Mouse (Mus musculus) CH12.LX (cell line): ENCODE measurements around the gene Mdfi. TPM values are rescaled to one million over a fixed set of nuclear protein-coding genes. Genes with fewer than 3 reads are reported as not detected.
A peak's percentile ranks its signal among the peaks of the same experiment; 100 is the strongest.

Source experiments
- DNase-seq: peaks from one replicate; pipeline ENCODE4 v3.0.0-alpha.2; 2013; ENCODE audit errors: extremely low read depth
- H3K27ac ChIP-seq: 2 replicates; pipeline ENCODE4 v1.5.1; 2012; ENCODE audit warnings: low read depth, mild to moderate bottlenecking, control low read depth, moderate library complexity; ENCODE audit not compliant: insufficient read depth
- H3K27me3 ChIP-seq: replicated peaks from 2 replicates; pipeline ENCODE3; 2012; ENCODE audit warnings: inconsistent platforms
- H3K36me3 ChIP-seq, 2 experiments: replicated peaks in 1 of 2; 2 replicates each; pipeline versions ENCODE3 to v1.6.1; 2012; ENCODE audit warnings: inconsistent platforms in 1 of 2, low read length in 1 of 2, mild to moderate bottlenecking in 1 of 2, mixed read lengths in 1 of 2, moderate library complexity in 1 of 2; ENCODE audit not compliant: control insufficient read depth in 1 of 2, insufficient read depth in 1 of 2
- H3K4me1 ChIP-seq, 2 experiments: 2 replicates each; pipeline ENCODE4 v1.6.1; 2012; ENCODE audit warnings: inconsistent platforms in 1 of 2, moderate library complexity in 1 of 2; ENCODE audit not compliant: insufficient read depth in 2 of 2, control insufficient read depth in 1 of 2
- H3K4me2 ChIP-seq: 2 replicates; pipeline ENCODE4 v1.6.1; 2012; ENCODE audit warnings: low read depth, mild to moderate bottlenecking, control low read depth; ENCODE audit not compliant: poor library complexity, insufficient read depth, severe bottlenecking
- H3K4me3 ChIP-seq, 3 experiments: fragments of 150-350 bp in 1 of 3; sonication (generic) in 1 of 3; replicated peaks in 1 of 3; 2 replicates each; pipeline versions ENCODE3 to v1.5.1; 2011 to 2012; ENCODE audit warnings: low read depth in 2 of 3, low read length in 2 of 3, mild to moderate bottlenecking in 2 of 3, moderate library complexity in 2 of 3, control low read depth in 1 of 3, improper control_type of control experiment in 1 of 3, inconsistent platforms in 1 of 3, mixed read lengths in 1 of 3; ENCODE audit not compliant: poor library complexity in 1 of 3
- H3K79me2 ChIP-seq: replicated peaks from 2 replicates; pipeline ENCODE4 v1.6.1; 2012; ENCODE audit warnings: mild to moderate bottlenecking, moderate library complexity; ENCODE audit not compliant: control insufficient read depth, poor library complexity, insufficient read depth, severe bottlenecking; ENCODE audit errors: extremely low read depth
- H3K9ac ChIP-seq: 2 replicates; pipeline ENCODE4 v1.6.1; 2012; ENCODE audit warnings: low read depth, mild to moderate bottlenecking, control low read depth, moderate library complexity; ENCODE audit not compliant: insufficient read depth
- H3K9me3 ChIP-seq: replicated peaks from 2 replicates; pipeline ENCODE3; 2012; ENCODE audit warnings: low read length, inconsistent platforms, mixed read lengths
- BHLHE40 ChIP-seq: IDR thresholded peaks from 2 replicates; pipeline ENCODE4 v1.6.1; 2011; ENCODE audit warnings: mild to moderate bottlenecking, low read depth, low read length, improper control_type of control experiment
- CHD1 ChIP-seq: IDR thresholded peaks from 2 replicates; pipeline ENCODE4 v1.6.1; 2012; ENCODE audit warnings: low read depth, low read length, improper control_type of control experiment, inconsistent platforms
- CHD2 ChIP-seq: IDR thresholded peaks from 2 replicates; pipeline ENCODE4 v1.6.1; 2011; ENCODE audit warnings: low read length, improper control_type of control experiment
- CTCF ChIP-seq, 2 experiments: IDR thresholded peaks in 1 of 2; conservative IDR thresholded peaks in 1 of 2; 2 replicates each; pipeline ENCODE4 v1.5.1; 2011 to 2012; ENCODE audit warnings: low read depth in 2 of 2, low read length in 2 of 2, improper control_type of control experiment in 1 of 2, inconsistent platforms in 1 of 2, mild to moderate bottlenecking in 1 of 2, moderate library complexity in 1 of 2
- ELF1 ChIP-seq: IDR thresholded peaks from 2 replicates; pipeline ENCODE4 v1.6.1; 2014; ENCODE audit warnings: low read depth, mild to moderate bottlenecking, inconsistent platforms, low read length, improper control_type of control experiment
- EP300 ChIP-seq: IDR thresholded peaks from 2 replicates; pipeline ENCODE4 v1.6.1; 2011; ENCODE audit warnings: low read length, improper control_type of control experiment
- ETS1 ChIP-seq: conservative IDR thresholded peaks from 2 replicates; pipeline ENCODE4 v1.6.1; 2012; ENCODE audit warnings: low read depth, mild to moderate bottlenecking, inconsistent platforms, low read length, improper control_type of control experiment, moderate library complexity
- GABPA ChIP-seq: IDR thresholded peaks from 2 replicates; pipeline ENCODE4 v1.6.1; 2012; ENCODE audit warnings: low read depth, low read length, improper control_type of control experiment, inconsistent platforms; ENCODE audit not compliant: insufficient replicate concordance
- HCFC1 ChIP-seq: IDR thresholded peaks from 2 replicates; pipeline ENCODE4 v1.6.1; 2012; ENCODE audit warnings: low read depth, mild to moderate bottlenecking, inconsistent platforms, low read length, improper control_type of control experiment
- IRF4 ChIP-seq: IDR thresholded peaks from 2 replicates; pipeline ENCODE4 v1.6.1; 2014; ENCODE audit warnings: low read depth, mild to moderate bottlenecking, inconsistent platforms, low read length, improper control_type of control experiment
- JUN ChIP-seq: IDR thresholded peaks from 2 replicates; pipeline ENCODE4 v1.6.1; 2011; ENCODE audit warnings: low read depth, mild to moderate bottlenecking, low read length, improper control_type of control experiment, moderate library complexity; ENCODE audit not compliant: insufficient read depth
- JUND ChIP-seq: conservative IDR thresholded peaks from 2 replicates; pipeline ENCODE4 v1.6.1; 2011; ENCODE audit warnings: low read depth, low read length, improper control_type of control experiment
- KAT2A ChIP-seq: IDR thresholded peaks from 2 replicates; pipeline ENCODE4 v1.6.1; 2012; ENCODE audit warnings: low read length, improper control_type of control experiment, inconsistent platforms; ENCODE audit not compliant: insufficient replicate concordance
- MAFK ChIP-seq: IDR thresholded peaks from 2 replicates; pipeline ENCODE4 v1.6.1; 2011; ENCODE audit warnings: low read length, improper control_type of control experiment; ENCODE audit not compliant: insufficient replicate concordance
- MAX ChIP-seq: IDR thresholded peaks from 2 replicates; pipeline ENCODE4 v1.6.1; 2011; ENCODE audit warnings: low read length, improper control_type of control experiment
- MAZ ChIP-seq: IDR thresholded peaks from 2 replicates; pipeline ENCODE4 v1.6.1; 2012; ENCODE audit warnings: low read depth, mild to moderate bottlenecking, inconsistent platforms, low read length, improper control_type of control experiment, moderate library complexity
- MEF2A ChIP-seq: IDR thresholded peaks from 2 replicates; pipeline ENCODE4 v1.6.1; 2014; ENCODE audit warnings: low read depth, mild to moderate bottlenecking, inconsistent platforms, low read length, improper control_type of control experiment, borderline replicate concordance
- MXI1 ChIP-seq: IDR thresholded peaks from 2 replicates; pipeline ENCODE4 v1.6.1; 2011; ENCODE audit warnings: mild to moderate bottlenecking, low read depth, low read length, improper control_type of control experiment
- MYC ChIP-seq: IDR thresholded peaks from 2 replicates; pipeline ENCODE4 v1.6.1; 2011; ENCODE audit warnings: low read depth, mild to moderate bottlenecking, improper control_type of control experiment, low read length
- NELFE ChIP-seq: IDR thresholded peaks from 2 replicates; pipeline ENCODE4 v1.6.1; 2011; ENCODE audit warnings: low read depth, low read length, improper control_type of control experiment
- NRF1 ChIP-seq: IDR thresholded peaks from 2 replicates; pipeline ENCODE4 v1.6.1; 2014; ENCODE audit warnings: low read depth, mild to moderate bottlenecking, inconsistent platforms, low read length, improper control_type of control experiment, moderate library complexity
- PAX5 ChIP-seq: IDR thresholded peaks from 2 replicates; pipeline ENCODE4 v1.6.1; 2012; ENCODE audit warnings: low read length, inconsistent platforms, mixed read lengths
- POLR2A ChIP-seq: IDR thresholded peaks from 2 replicates; pipeline ENCODE4 v1.6.1; 2011; ENCODE audit warnings: low read depth, mild to moderate bottlenecking, improper control_type of control experiment, low read length
- RAD21 ChIP-seq: IDR thresholded peaks from 2 replicates; pipeline ENCODE4 v1.6.1; 2011; ENCODE audit warnings: low read depth, mild to moderate bottlenecking, low read length, improper control_type of control experiment, moderate library complexity
- RCOR1 ChIP-seq: conservative IDR thresholded peaks from 2 replicates; pipeline ENCODE4 v1.6.1; 2012; ENCODE audit warnings: low read depth, mild to moderate bottlenecking, inconsistent platforms, low read length, improper control_type of control experiment
- SIN3A ChIP-seq: IDR thresholded peaks from 2 replicates; pipeline ENCODE4 v1.6.1; 2012; ENCODE audit warnings: low read length, improper control_type of control experiment, inconsistent platforms
- SMC3 ChIP-seq: IDR thresholded peaks from 2 replicates; pipeline ENCODE4 v1.6.1; 2011; ENCODE audit warnings: low read depth, low read length, improper control_type of control experiment
- TCF12 ChIP-seq: IDR thresholded peaks from 2 replicates; pipeline ENCODE4 v1.6.1; 2014; ENCODE audit warnings: low read depth, mild to moderate bottlenecking, inconsistent platforms, low read length, improper control_type of control experiment
- UBTF ChIP-seq: IDR thresholded peaks from 2 replicates; pipeline ENCODE4 v1.6.1; 2012; ENCODE audit warnings: low read depth, mild to moderate bottlenecking, inconsistent platforms, low read length, improper control_type of control experiment, moderate library complexity
- USF1 ChIP-seq: IDR thresholded peaks from 2 replicates; pipeline ENCODE4 v1.6.1; 2014; ENCODE audit warnings: low read depth, mild to moderate bottlenecking, inconsistent platforms, low read length, improper control_type of control experiment
- USF2 ChIP-seq: conservative IDR thresholded peaks from 2 replicates; pipeline ENCODE4 v1.6.1; 2011; ENCODE audit warnings: low read depth, low read length, improper control_type of control experiment
- ZC3H11A ChIP-seq: IDR thresholded peaks from 2 replicates; pipeline ENCODE4 v1.6.1; 2012; ENCODE audit warnings: low read depth, mild to moderate bottlenecking, inconsistent platforms, low read length, improper control_type of control experiment
- ZKSCAN1 ChIP-seq: IDR thresholded peaks from 2 replicates; pipeline ENCODE4 v1.6.1; 2012; ENCODE audit warnings: low read depth, inconsistent platforms, low read length, improper control_type of control experiment, borderline replicate concordance
- ZMIZ1 ChIP-seq: IDR thresholded peaks from 2 replicates; pipeline ENCODE4 v1.6.1; 2012; ENCODE audit warnings: low read depth, mild to moderate bottlenecking, inconsistent platforms, low read length, improper control_type of control experiment
- ZNF384 ChIP-seq: IDR thresholded peaks from 2 replicates; pipeline ENCODE4 v1.6.1; 2012; ENCODE audit warnings: low read depth, low read length, improper control_type of control experiment, inconsistent platforms
- dilution Hi-C: fragments of 300-500 bp; cut with MboI; formaldehyde crosslinking; loops from 2 replicates; pipeline ENCODE4 v1.14.3; 2020; ENCODE audit warnings: low sequenced_read_pairs; ENCODE audit not compliant: extremely low pct_unique_long_range_greater_than_20kb, extremely low pct_ligation_motif_present
- in situ Hi-C: fragments of 300-500 bp; cut with MboI; formaldehyde crosslinking; loops from 3 replicates; pipeline ENCODE4 v1.14.3; 2019; ENCODE audit warnings: low sequenced_read_pairs, low pct_ligation_motif_present, low pct_unique_long_range_greater_than_20kb, mixed read lengths
- polyA plus RNA-seq: library from polyadenylated mRNA; unstranded; fragments of >175 nt; gene quantifications from 2 replicates; pipeline ENCODE4 v1.2.1, GENCODE M21; 2012; ENCODE audit warnings: low read depth; ENCODE audit not compliant: insufficient read length
- total RNA-seq, 2 experiments: library from RNA; depleted of rRNA; stranded (reverse); fragments of 300-350 nt in 1 of 2; fragments of >200 nt in 1 of 2; gene quantifications; 2 replicates each; pipeline ENCODE4 v1.2.3; 2012 to 2014

Gene Mdfi
- total and polyA plus RNA-seq, 3 experiments, result 0.30 to 0.35 TPM; not detected in 1

DNA sequence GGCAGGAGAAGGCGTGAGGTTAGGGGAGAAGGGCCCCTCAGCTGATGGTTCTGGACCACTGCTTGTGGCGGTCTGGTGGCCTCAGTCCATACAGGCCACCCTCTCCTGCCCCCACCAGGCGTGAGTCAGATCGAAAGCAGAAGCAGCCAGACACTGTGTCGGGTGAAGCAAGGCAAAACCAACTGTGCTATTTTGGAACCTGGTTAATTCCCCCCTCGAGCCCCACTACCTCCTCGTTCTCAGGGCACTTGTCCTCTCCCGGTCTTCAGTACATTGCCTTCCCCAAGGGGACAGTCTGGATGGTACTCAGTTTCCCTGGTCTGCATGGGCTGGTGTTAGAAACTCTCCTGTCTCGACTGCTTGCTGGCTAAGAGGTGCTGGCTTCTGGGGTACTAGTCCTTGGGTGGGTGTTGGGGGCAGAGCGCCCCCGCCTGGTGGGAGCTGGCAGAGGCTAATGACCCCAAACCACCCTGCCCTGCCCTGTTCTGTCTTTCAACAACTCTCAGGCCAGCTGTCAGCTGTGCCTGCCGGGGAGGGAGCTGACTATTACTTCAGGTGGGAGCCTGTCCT lies 65.7 kb downstream of the Mdfi start:
- peak overlapping the region; percentile 77 for H3K4me2 ChIP-seq
- H3K79me2 ChIP-seq, result peaks cover 9% of the 10 kb centered on the region; the same call in 1 of the 2 replicates
- peak overlapping the region; percentile 46 for H3K9ac ChIP-seq
- DNase-seq, result peak; percentile 97
- peak overlapping the region; percentile 32 to 45 (median 41) for H3K4me3 ChIP-seq
- no peaks in the 10 kb centered on the region for H3K27me3 ChIP-seq
- peaks cover 22% of the 10 kb centered on the region for H3K9me3 ChIP-seq
- in situ Hi-C loops (no loop called here), dilution Hi-C loops (no loop called here)
- peaks cover 42 to 81% of the 10 kb centered on the region in 2 experiments for H3K4me1 ChIP-seq
- H3K36me3 ChIP-seq, result peaks cover 3 to 45% of the 10 kb centered on the region in 2 experiments
- peak; percentile 98 for TF ChIP-seq TCF12
- no peak for TF ChIP-seq ZC3H11A
- peak; percentile 100 for TF ChIP-seq IRF4
- TF ChIP-seq ZMIZ1, result no peak
- TF ChIP-seq SMC3, result peak; percentile 67
- TF ChIP-seq RCOR1, result peak; percentile 94; the same call in 1 of the 2 replicates
- peak; percentile 87 for TF ChIP-seq SIN3A
- TF ChIP-seq RAD21, result peak; percentile 41
- peak; percentile 38 for TF ChIP-seq NRF1
- no peak for TF ChIP-seq NELFE
- no peak for TF ChIP-seq UBTF
- no peak for TF ChIP-seq ZKSCAN1
- no peak for TF ChIP-seq USF1
- TF ChIP-seq MYC, result peak; percentile 68
- peak; percentile 97 for TF ChIP-seq EP300
- TF ChIP-seq HCFC1, result peak; percentile 45; the same call in 1 of the 2 replicates
- peak; percentile 89 for TF ChIP-seq JUN
- no peak for TF ChIP-seq CHD1
- peak; percentile 60 to 83 for TF ChIP-seq CTCF (conservative IDR thresholded peaks at IDR 0.05 in 1 of 2, IDR thresholded peaks at IDR 0.05 in 1 of 2; ENCODE audit: low read depth in 2 of 2, low read length in 2 of 2)
- peak; percentile 96 for TF ChIP-seq CHD2
- TF ChIP-seq MAX, result peak; percentile 74
- peak; percentile 51 for TF ChIP-seq ELF1
- TF ChIP-seq KAT2A, result 0 out of 2 replicates have a peak, but pooled peaks have one; percentile 48
- no peak; the same call in 1 of the 2 replicates for TF ChIP-seq POLR2A
- TF ChIP-seq JUND, result peak; percentile 96
- TF ChIP-seq ETS1, result peak; percentile 97
- no peak for TF ChIP-seq GABPA
- peak; percentile 99 for TF ChIP-seq MAZ
- peak; percentile 95 for TF ChIP-seq BHLHE40
- peak; percentile 57; the same call in 1 of the 2 replicates for TF ChIP-seq MXI1
- TF ChIP-seq MAFK, result peak; percentile 89
- TF ChIP-seq PAX5, result no peak
- TF ChIP-seq USF2, result no peak
- no peak for TF ChIP-seq ZNF384
- peak; percentile 100 for TF ChIP-seq MEF2A
- H3K27ac ChIP-seq, result peak overlapping the region; percentile 91
